In the genomic region with DNA sequence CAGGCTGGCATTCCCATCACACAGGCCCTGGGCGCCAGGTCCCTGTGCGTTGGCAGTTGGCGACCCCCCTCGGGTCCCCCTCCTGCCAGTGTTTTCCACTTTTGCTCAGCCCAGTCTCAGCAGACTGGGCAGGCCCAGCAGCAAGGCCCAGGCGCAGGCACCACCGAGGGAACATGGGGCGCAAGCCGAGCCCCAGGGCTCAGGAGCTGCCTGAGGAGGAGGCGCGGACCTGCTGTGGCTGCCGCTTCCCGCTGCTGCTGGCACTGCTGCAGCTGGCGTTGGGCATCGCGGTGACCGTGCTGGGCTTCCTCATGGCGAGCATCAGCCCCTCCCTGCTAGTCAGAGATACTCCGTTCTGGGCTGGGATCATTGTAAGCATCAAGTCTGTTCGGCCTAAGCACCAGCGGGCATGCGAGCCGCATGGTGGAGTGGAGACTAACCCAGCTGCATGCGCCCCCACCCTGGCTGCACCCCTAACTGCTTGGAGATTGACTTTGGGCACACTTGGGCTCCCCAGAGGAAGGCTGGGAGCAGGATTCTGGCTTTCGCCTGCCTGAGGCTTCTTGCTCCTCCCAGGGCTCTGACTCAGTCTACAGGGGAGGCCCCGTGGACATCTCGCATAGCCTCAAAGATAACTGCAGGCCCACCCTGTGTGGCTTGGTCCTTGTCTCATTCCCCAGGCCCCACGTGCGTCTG, we compare ENCODE assay signal across 9 mouse cellular contexts. TPM values are rescaled to one million over a fixed set of nuclear protein-coding genes. Genes with fewer than 3 reads are reported as not detected.
A peak's percentile ranks its signal among the peaks of the same experiment; 100 is the strongest.
DNase-seq lines count a peak whose midpoint lies in the region; ATAC-seq and TF ChIP-seq lines count a peak whose summit lies in the region.
"Had no signal": no experiment of that assay in that cellular context is flagged by ENCODE, and none has a peak within 500 bp of the region (broad histone marks: within the 10 kb centered on the region; RNA-seq: fewer than 3 reads in every experiment).

No protein-coding gene starts in this region.

- peak overlapping the region; percentile 60 for H3K4me3 ChIP-seq in embryonic facial prominence, embryonic 10.5 days
- peak overlapping the region; percentile 31 for H3K4me3 ChIP-seq in intestine, postnatal 0 days (ENCODE audit: low read depth, low read length)

- TF ChIP-seq CTCF in intestine, postnatal 0 days (IDR thresholded peaks at IDR 0.05; ENCODE audit: low read depth) = no peak

- peak overlapping the region; percentile 55 for H3K9ac ChIP-seq in intestine, postnatal 0 days (ENCODE audit: low read depth, low read length)

- peaks cover 13% of the 10 kb centered on the region for H3K4me1 ChIP-seq in embryonic facial prominence, embryonic 10.5 days
- no peaks in the 10 kb centered on the region for H3K4me1 ChIP-seq in intestine, postnatal 0 days (replicated peaks; ENCODE audit: control insufficient read depth, insufficient read depth, low read length)

- 10% methylated on average over 28 of the region's 28 CpGs for WGBS in embryonic facial prominence, embryonic 10.5 days
- WGBS in intestine, postnatal 0 days = 13% methylated on average over 27 of the region's 28 CpGs

- intact Hi-C loops in left cerebral cortex, postnatal 25 days (cut with DNase I) = loop anchor here (2.0 kb wide), 1 partner anchor 67 kb away; no protein-coding TSS in a partner anchor

- no peaks in the 10 kb centered on the region for H3K36me3 ChIP-seq in embryonic facial prominence, embryonic 10.5 days (replicated peaks)
- no peaks in the 10 kb centered on the region for H3K36me3 ChIP-seq in intestine, postnatal 0 days (ENCODE audit: control insufficient read depth, insufficient read depth)

- peak overlapping the region; percentile 92 for H3K27ac ChIP-seq in embryonic facial prominence, embryonic 10.5 days (replicated peaks)
- H3K27ac ChIP-seq in intestine, postnatal 0 days (ENCODE audit: low read depth, low read length) = 0 out of 2 replicates have a peak overlapping the region, but pooled peaks have one; percentile 23
- H3K27ac ChIP-seq: macrophage had no signal

- H3K9me3 ChIP-seq in embryonic facial prominence, embryonic 10.5 days = 0 out of 2 replicates have a peak, but pooled peaks cover 3% of the 10 kb centered on the region
- no peaks in the 10 kb centered on the region for H3K9me3 ChIP-seq in intestine, postnatal 0 days (ENCODE audit: control insufficient read depth)

- DNase-seq in adrenal gland, postnatal 36 days = peak; percentile 88 to 93
- peak; percentile 82 for DNase-seq in embryonic facial prominence, embryonic 10.5 days (ENCODE audit: low spot score)
- DNase-seq in left cerebral cortex, postnatal 25 days (ENCODE audit: low spot score in 2 of 2) = peak; percentile 67 to 68
- peak; percentile 43 for DNase-seq in mesoderm, embryonic 11.5 days (ENCODE audit: low read depth, low spot score)
- peak; percentile 72 for DNase-seq in skeletal muscle tissue, adult 2 months (ENCODE audit: low read depth, low spot score)
- DNase-seq in thymus, postnatal 0 days (ENCODE audit: low spot score) = no peak

- H3K27me3 ChIP-seq in embryonic facial prominence, embryonic 10.5 days (replicated peaks; ENCODE audit: low read depth, poor library complexity, severe bottlenecking) = no peaks in the 10 kb centered on the region
- no peaks in the 10 kb centered on the region for H3K27me3 ChIP-seq in intestine, postnatal 0 days (replicated peaks; ENCODE audit: control insufficient read depth, insufficient read depth, low read length)

- H3K4me2 ChIP-seq in intestine, postnatal 0 days (replicated peaks; ENCODE audit: low read depth) = peak overlapping the region; percentile 61

- peak; percentile 63 for ATAC-seq in granulocyte monocyte progenitor cell, adult 5-6 weeks (replicated peaks; ENCODE audit: poor library complexity, severe bottlenecking)
- ATAC-seq in intestine, postnatal 0 days = peak; percentile 36

RNA-seq across cellular contexts. Expression of a gene that starts 2.7 kb away (rescaled TPM):
- total RNA-seq in adrenal gland, postnatal 36 days (2021) = 10 to 100 TPM; 10.5 to 18.1 TPM
- 1.9 and 2.9 TPM in 2 replicates for polyA plus RNA-seq in embryonic facial prominence, embryonic 10.5 days (2016; fragmentation: Nextera tagmentation; extraction: Ambion mirVana)
- total RNA-seq in granulocyte monocyte progenitor cell, adult 5-6 weeks (2014; fragmentation: Nextera tagmentation) = not detected in 2 replicates
- total RNA-seq in granulocyte monocyte progenitor cell, adult 5-6 weeks (2017) = not detected in 2 replicates
- polyA plus RNA-seq in intestine, postnatal 0 days (2015; fragmentation: Nextera tagmentation; extraction: Ambion mirVana) = 3.6 and 4.4 TPM in 2 replicates
- total RNA-seq in left cerebral cortex, postnatal 25 days (2021) = 1 to 10 TPM; 3.9 to 4.1 TPM
- 1.2 and 1.3 TPM in 2 replicates for polyA plus RNA-seq in thymus, postnatal 0 days (2015; fragmentation: Nextera tagmentation; extraction: Ambion mirVana)

Comparison
In these comparisons a context has a peak if more than half of its experiments do, and no peak if none do; other contexts are left out.
1. RNA of a gene that starts 2.7 kb away (total RNA-seq): 10.5 to 18.1 TPM in adrenal gland, postnatal 36 days and 3.9 to 4.1 TPM in left cerebral cortex, postnatal 25 days; not detected in granulocyte monocyte progenitor cell, adult 5-6 weeks; every median in the first group is over 4 times any median in the second.